Mouse (Mus musculus): Measurements from ENCODE around the gene Rit1. TPM values are rescaled to one million over a fixed set of nuclear protein-coding genes. Genes with fewer than 3 reads are reported as not detected.
"Not testable (repeated sequence)": the region's sequence is repeated elsewhere in the genome, so short reads cannot be mapped to it uniquely, and the experiment has no call there.

Gene Rit1
- total RNA-seq, 2 experiments from 2014 or later, result 47.9 to 51.3 TPM

DNA sequence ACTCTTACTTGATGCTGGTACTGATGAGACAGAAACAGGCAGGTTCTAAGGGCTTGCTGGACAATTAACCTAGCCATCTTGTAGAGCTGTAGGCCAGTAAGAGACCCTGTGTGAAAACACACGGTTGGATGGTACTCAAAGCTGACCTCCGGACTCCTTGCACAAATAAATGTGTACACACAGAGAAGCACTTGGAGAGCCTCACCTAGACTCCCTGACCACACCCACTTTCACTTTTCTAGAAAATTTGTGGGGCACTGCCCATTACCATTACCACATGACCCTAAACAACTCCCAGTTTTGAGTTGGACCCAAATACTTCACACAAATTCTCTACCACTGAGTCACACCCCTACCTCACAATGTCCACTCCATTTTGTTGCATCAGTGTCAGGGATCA is 19.9 kb downstream of the Rit1 start:
- DNase-seq (ENCODE audit: low spot score in 2 of 2), result no peak
- intact Hi-C loops (cut with DNase I), result loop anchor here (5.0 kb wide), 1 partner anchor 144 kb away; no protein-coding TSS in a partner anchor

- no peak for DNase-seq (ENCODE audit: low spot score in 2 of 2)
- intact Hi-C loops (cut with DNase I), result loop anchor here (5.0 kb wide), 1 partner anchor 146 kb away; no protein-coding TSS in a partner anchor
These were observed 22.0 kb downstream of the Rit1 start for GRCm38 (mm10) chr3:88738641-88739040.

- DNase-seq (ENCODE audit: low spot score in 2 of 2), result no peak
- intact Hi-C loops (cut with DNase I), result no loop called here
These were observed 23.5 kb downstream of the Rit1 start for GRCm38 (mm10) chr3:88740147-88740546.

DNA sequence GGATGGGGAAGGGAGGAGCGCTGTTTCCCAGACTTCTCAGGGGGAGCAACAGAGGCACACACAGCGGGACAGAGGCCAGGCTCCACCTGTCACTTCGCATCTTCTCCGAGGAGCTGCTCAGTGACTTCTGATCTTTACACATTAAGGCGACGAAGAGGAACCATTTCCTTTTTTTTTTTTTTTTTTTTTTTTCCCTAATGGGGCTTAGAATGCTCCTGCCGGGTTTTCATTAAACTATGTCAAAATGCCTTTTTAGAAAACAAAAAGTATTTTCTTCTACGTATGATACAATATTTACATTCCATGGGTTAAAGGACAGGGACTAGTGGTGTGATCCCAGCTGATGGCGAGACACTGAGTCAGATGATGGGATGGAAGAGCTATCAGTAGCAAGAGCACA is 28.9 kb downstream of the Rit1 start:
- DNase-seq (ENCODE audit: low spot score in 2 of 2), result no peak
- intact Hi-C loops (cut with DNase I), result no loop called here

DNA sequence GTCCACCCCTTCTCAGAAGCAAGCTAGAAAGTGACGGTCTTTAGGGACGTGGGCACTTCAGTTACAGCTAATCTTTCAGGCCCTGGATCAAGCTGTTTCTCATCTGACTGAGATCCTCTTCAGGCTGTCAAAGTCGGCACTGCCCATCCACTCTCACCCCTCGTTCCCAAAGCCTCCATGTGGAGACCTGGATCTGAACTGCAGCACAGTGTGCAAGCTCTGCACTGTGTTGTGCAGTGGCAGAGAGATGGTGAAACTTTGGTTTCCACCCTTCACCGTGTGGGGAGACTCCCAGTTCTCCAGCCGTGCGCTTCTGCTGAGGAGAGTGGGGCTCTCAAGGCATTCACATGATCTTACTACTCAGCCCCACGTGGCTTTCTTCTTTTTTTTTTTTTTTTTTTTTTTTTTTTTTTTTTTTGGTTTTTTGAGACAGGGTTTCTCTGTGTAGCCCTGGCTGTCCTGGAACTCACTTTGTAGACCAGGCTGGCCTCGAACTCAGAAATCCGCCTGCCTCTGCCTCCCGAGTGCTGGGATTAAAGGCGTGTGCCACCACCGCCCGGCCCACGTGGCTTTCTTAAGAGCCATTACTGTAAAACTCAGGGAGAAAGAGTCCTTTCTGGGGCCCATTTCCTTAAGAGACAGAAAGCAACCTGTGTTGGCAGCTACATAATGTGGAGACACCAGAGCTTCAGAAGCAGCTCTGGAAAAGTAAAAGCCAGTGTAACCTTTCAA is 29.7 kb downstream of the Rit1 start:
- intact Hi-C loops (cut with DNase I), result no loop called here
- DNase-seq (ENCODE audit: low spot score in 2 of 2), result no peak

GRCm38 (mm10) chr3:88746871-88747231 is 30.2 kb downstream of the Rit1 start:
- DNase-seq (ENCODE audit: low spot score in 2 of 2), result no peak
- intact Hi-C loops (cut with DNase I), result no loop called here

- intact Hi-C loops (cut with DNase I), result no loop called here
- DNase-seq (ENCODE audit: low spot score in 2 of 2), result no peak
These were observed 37.6 kb downstream of the Rit1 start for GRCm38 (mm10) chr3:88754283-88754682.

- intact Hi-C loops (cut with DNase I), result no loop called here
- no peak for DNase-seq (ENCODE audit: low spot score in 2 of 2)
These were observed 38.9 kb downstream of the Rit1 start for GRCm38 (mm10) chr3:88755541-88755940.

- intact Hi-C loops (cut with DNase I), result no loop called here
- DNase-seq (ENCODE audit: low spot score in 2 of 2), result no peak
These were observed 39.6 kb downstream of the Rit1 start for GRCm38 (mm10) chr3:88756276-88756675.

GRCm38 (mm10) chr3:88758045-88758500 is 41.4 kb downstream of the Rit1 start:
- intact Hi-C loops (cut with DNase I), result no loop called here
- peak; percentile 72 to 81 for DNase-seq (ENCODE audit: low spot score in 2 of 2)

DNA sequence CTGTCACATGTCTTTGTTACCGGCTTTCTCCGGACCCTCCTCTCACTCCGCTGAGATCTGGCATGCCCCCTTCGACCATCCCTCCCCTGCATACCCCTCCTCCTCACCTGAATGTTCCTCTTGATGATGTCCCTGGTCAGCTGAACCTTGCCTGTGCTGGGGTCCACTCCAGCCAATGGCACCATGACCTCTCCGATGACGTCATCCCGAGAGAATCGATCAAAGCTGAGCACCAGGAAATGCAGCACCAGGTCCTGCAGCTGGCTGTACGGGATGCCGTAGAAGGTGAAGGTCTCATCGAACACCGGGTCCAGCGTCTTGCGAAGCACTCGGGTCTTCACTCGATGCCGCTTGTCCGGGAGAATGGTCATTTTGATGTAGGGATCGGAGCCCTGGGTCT is 45.0 kb downstream of the Rit1 start:
- no peak for DNase-seq (ENCODE audit: low spot score in 2 of 2)
- intact Hi-C loops (cut with DNase I), result no loop called here

DNA sequence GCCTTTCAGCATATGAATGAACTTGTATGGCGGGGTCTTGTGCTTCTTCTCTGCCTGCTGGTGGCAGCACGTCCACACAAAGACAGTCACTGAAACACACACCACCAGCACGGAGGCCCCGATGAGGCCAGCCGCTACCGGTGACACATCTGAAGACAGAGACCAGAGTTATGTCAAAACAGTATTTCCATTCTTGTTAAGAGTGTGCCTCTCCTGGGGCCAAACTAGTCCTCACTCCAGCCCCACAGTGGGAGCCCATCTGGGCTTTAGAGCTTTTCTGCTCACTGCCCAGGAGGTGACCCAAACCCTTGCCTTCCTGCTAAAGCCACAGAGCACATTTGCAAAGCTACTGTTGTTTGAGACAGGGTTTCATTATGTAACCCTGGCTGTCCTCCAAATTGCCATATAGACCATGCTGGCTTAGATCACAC is 45.8 kb downstream of the Rit1 start:
- no peak for DNase-seq (ENCODE audit: low spot score in 2 of 2)
- intact Hi-C loops (cut with DNase I), result no loop called here

DNA sequence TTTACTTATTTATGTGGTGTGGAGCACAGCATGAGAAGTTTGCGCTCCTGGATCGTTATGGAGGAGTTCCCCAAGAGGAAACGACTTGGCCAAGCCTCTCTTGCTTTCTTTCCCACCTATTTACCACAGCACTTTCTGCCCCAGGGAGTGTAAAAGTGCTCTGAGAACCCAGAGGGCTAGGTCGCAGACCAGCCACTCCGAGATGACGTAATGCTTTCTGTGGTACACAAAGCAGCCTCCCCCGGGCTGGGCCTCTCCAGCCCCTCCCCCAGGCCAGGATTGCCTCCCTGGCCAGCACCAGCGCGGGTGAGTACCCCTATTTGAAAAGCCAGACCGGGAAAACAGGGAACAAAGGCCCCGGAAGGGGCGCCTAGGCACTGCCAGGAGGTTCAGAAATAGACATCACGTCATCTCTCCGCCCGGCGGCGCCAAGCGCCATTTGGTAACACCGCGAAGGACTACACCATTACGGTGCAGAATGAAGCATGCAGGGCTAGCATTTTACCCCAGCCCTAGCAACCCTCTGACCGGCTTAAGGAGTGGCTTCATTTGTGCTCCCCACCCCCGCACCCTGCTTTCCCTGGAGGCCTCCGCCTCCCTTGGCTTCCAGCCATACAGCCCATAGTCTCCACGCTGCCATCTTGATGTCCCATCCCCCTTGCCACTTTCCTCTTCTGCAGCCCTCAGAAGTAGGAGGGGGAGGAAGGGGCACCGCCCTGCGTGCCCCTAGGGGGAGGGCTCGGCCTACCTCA is 54.7 kb downstream of the Rit1 start:
- peak; percentile 73 to 80 for DNase-seq (ENCODE audit: low spot score in 2 of 2)
- intact Hi-C loops (cut with DNase I), result not testable (repeated sequence)

DNA sequence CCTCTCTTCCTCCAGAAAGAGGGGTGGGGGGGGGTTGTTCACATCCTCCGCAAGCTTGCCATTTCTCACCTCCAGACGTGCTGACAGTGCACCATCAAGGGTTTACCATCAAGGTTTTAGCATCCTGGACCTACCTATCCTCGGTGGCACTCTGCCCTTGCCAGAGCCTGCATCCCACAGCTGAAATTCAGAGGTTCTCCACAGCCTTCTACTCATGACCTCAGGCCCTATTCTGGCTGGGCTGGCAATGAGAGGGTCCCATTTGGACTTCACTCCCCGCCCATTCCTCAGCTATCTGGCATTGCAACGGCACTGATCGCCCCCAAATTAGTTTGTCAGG is 55.3 kb downstream of the Rit1 start:
- DNase-seq (ENCODE audit: low spot score in 2 of 2); intact Hi-C loops (cut with DNase I): not testable (repeated sequence)

GRCm38 (mm10) chr3:88772399-88772798 is 55.8 kb downstream of the Rit1 start:
- DNase-seq (ENCODE audit: low spot score in 2 of 2), result peak; percentile 95 to 96
- intact Hi-C loops (cut with DNase I), result not testable (repeated sequence)

DNA sequence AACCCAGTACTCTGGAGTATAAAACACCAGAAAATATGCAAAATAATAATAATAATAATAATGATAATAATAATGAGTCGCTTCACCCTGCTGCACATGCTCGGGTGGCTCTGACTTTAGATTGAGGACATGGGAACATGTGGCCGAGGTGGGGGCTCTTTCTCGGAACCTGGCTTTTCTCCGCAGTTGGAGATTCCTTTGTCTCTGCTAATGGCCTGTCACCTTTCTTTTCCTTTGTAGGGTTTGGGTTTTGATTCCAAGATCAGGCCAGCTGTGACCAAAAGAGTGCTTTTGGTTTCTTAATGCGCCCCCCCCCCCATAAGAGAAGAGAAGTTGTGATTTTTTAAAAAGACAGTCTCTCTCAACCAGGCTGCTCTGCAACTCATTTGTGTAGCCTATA is 56.5 kb downstream of the Rit1 start:
- DNase-seq (ENCODE audit: low spot score in 2 of 2), result peak in 1 of 2 experiments; percentile 2
- intact Hi-C loops (cut with DNase I), result not testable (repeated sequence)

- intact Hi-C loops (cut with DNase I), result not testable (repeated sequence)
These were observed 58.6 kb downstream of the Rit1 start, which contains the start of gene Syt11 for GRCm38 (mm10) chr3:88774939-88775841. TSS of gene Syt11 (minus strand) at chr3:88775164.

More at GRCm38 (mm10) chr3:88774939-88775841, 58.6 kb downstream of the Rit1 start, which contains the start of gene Syt11:
- peak; percentile 41 to 57 for DNase-seq (ENCODE audit: low spot score in 2 of 2)

Data from left cerebral cortex, postnatal 36 days (tissue).